Mouse (Mus musculus) stomach, embryonic 15.5 days (tissue): ENCODE measurements around the gene Eps15l1. TPM values are rescaled to one million over a fixed set of nuclear protein-coding genes. Genes with fewer than 3 reads are reported as not detected.

Source experiments
- ATAC-seq: fragments of 200-750 bp; cut with Nextera tagmentation; 2 replicates; pipeline ENCODE4 v1.8.0; 2017; ENCODE audit warnings: low read depth, moderate number of reproducible peaks, moderate TSS enrichment; ENCODE audit not compliant: insufficient read depth, low FRiP score
- H3K27ac ChIP-seq: fragments of 300-500 bp; sonication (generic); 2 replicates; pipeline ENCODE4 v1.5.1; 2015; ENCODE audit warnings: mild to moderate bottlenecking, inconsistent platforms
- H3K27me3 ChIP-seq: fragments of 300-500 bp; sonication (generic); replicated peaks from 2 replicates; pipeline ENCODE4 v1.6.1; 2015; ENCODE audit warnings: inconsistent platforms
- H3K36me3 ChIP-seq: fragments of 300-500 bp; sonication (generic); 2 replicates; pipeline ENCODE4 v1.6.1; 2015; ENCODE audit warnings: inconsistent platforms
- H3K4me1 ChIP-seq: fragments of 300-500 bp; sonication (generic); 2 replicates; pipeline ENCODE4 v1.6.1; 2015; ENCODE audit warnings: inconsistent platforms
- H3K4me2 ChIP-seq: fragments of 300-500 bp; sonication (generic); 2 replicates; pipeline ENCODE4 v1.6.1; 2015; ENCODE audit warnings: mild to moderate bottlenecking, inconsistent platforms
- H3K4me3 ChIP-seq: fragments of 300-500 bp; sonication (generic); replicated peaks from 2 replicates; pipeline ENCODE4 v1.5.1; 2015; ENCODE audit warnings: inconsistent platforms
- H3K9ac ChIP-seq: fragments of 300-500 bp; sonication (generic); 2 replicates; pipeline ENCODE4 v1.6.1; 2015; ENCODE audit warnings: inconsistent platforms
- H3K9me3 ChIP-seq: fragments of 300-500 bp; sonication (generic); 2 replicates; pipeline ENCODE4 v1.6.1; 2016; ENCODE audit warnings: inconsistent platforms
- WGBS: fragments of 180-500 bp; shearing (Covaris S2); methylation state at CpG from one replicate; pipeline ENCODE4 v1.1.7; 2015; 5-methylcytosine and 5-hydroxymethylcytosine counted together
- polyA plus RNA-seq: library from polyadenylated mRNA; unstranded; fragments of >200 nt; fragmentation: Nextera tagmentation; extraction: Ambion mirVana; gene quantifications from 2 replicates; pipeline ENCODE4 v1.2.1, GENCODE M21; 2015

The Eps15l1 gene
- polyA plus RNA-seq, 1 experiment from 2014 or later, result 45.1 TPM

- peaks cover 36% of the 10 kb centered on the region for H3K36me3 ChIP-seq
- no peak for ATAC-seq
- WGBS, result 91% methylated on average over 2 of the region's 2 CpGs
These were observed 56.2 kb downstream of the Eps15l1 start for GRCm38 (mm10) chr8:72365016-72365415.

GRCm38 (mm10) chr8:72363457-72363856 is 57.8 kb downstream of the Eps15l1 start:
- Histone ChIP-seq H3K4me3 (no peak overlapping the region), H3K4me2 (no peak overlapping the region), H3K27me3 (no peaks in the 10 kb centered on the region), H3K9ac (no peak overlapping the region), H3K27ac (no peak overlapping the region), H3K9me3 (no peaks in the 10 kb centered on the region), H3K4me1 (no peaks in the 10 kb centered on the region), H3K36me3 (peaks cover 29% of the 10 kb centered on the region)
- ATAC-seq, result no peak
- WGBS, result 80% methylated on average over 7 of the region's 7 CpGs

More at GRCm38 (mm10) chr8:72365016-72365415, 56.2 kb downstream of the Eps15l1 start:
- Histone ChIP-seq H3K4me1 (no peaks in the 10 kb centered on the region), H3K27me3 (no peaks in the 10 kb centered on the region), H3K4me2 (no peak overlapping the region), H3K4me3 (no peak overlapping the region), H3K27ac (no peak overlapping the region), H3K9ac (no peak overlapping the region), H3K9me3 (no peaks in the 10 kb centered on the region)

- Histone ChIP-seq H3K36me3 (peaks cover 27% of the 10 kb centered on the region), H3K4me1 (no peaks in the 10 kb centered on the region), H3K27me3 (no peaks in the 10 kb centered on the region), H3K9ac (no peak overlapping the region), H3K4me2 (no peak overlapping the region), H3K9me3 (no peaks in the 10 kb centered on the region), H3K4me3 (no peak overlapping the region), H3K27ac (no peak overlapping the region)
- 94% methylated on average over 4 of the region's 4 CpGs for WGBS
- no peak for ATAC-seq
These were observed 58.5 kb downstream of the Eps15l1 start for GRCm38 (mm10) chr8:72362754-72363153.

- Histone ChIP-seq H3K9me3 (no peaks in the 10 kb centered on the region), H3K27ac (no peak overlapping the region), H3K9ac (no peak overlapping the region), H3K4me2 (no peak overlapping the region), H3K4me3 (no peak overlapping the region), H3K36me3 (peaks cover 25% of the 10 kb centered on the region; the same call in 1 of the 2 replicates), H3K4me1 (no peaks in the 10 kb centered on the region), H3K27me3 (no peaks in the 10 kb centered on the region)
- ATAC-seq, result no peak
These were observed 61.1 kb downstream of the Eps15l1 start for GRCm38 (mm10) chr8:72360162-72360561.

- Histone ChIP-seq H3K9ac (no peak overlapping the region), H3K9me3 (no peaks in the 10 kb centered on the region), H3K27ac (no peak overlapping the region), H3K4me1 (no peaks in the 10 kb centered on the region), H3K4me2 (no peak overlapping the region), H3K36me3 (peaks cover 26% of the 10 kb centered on the region; the same call in 1 of the 2 replicates), H3K27me3 (no peaks in the 10 kb centered on the region), H3K4me3 (no peak overlapping the region)
- 81% methylated on average over 3 of the region's 3 CpGs for WGBS
- no peak for ATAC-seq
These were observed 64.7 kb downstream of the Eps15l1 start for GRCm38 (mm10) chr8:72356593-72356992.

GRCm38 (mm10) chr8:72354272-72354671 is 67.0 kb downstream of the Eps15l1 start:
- H3K4me2 ChIP-seq, result no peak overlapping the region
- H3K27ac ChIP-seq, result no peak overlapping the region
- H3K36me3 ChIP-seq, result peaks cover 23% of the 10 kb centered on the region; the same call in 1 of the 2 replicates
- H3K9ac ChIP-seq, result no peak overlapping the region
- H3K27me3 ChIP-seq, result no peaks in the 10 kb centered on the region
- WGBS, result 59% methylated on average over 11 of the region's 11 CpGs
- H3K4me1 ChIP-seq, result no peaks in the 10 kb centered on the region
- ATAC-seq, result 0 out of 2 replicates have a peak, but pooled peaks have one; percentile 44
- H3K4me3 ChIP-seq, result no peak overlapping the region
- H3K9me3 ChIP-seq, result no peaks in the 10 kb centered on the region

- H3K27me3 ChIP-seq, result no peaks in the 10 kb centered on the region
- H3K36me3 ChIP-seq, result peaks cover 19% of the 10 kb centered on the region; the same call in 1 of the 2 replicates
- no peak overlapping the region for H3K27ac ChIP-seq
These were observed 67.6 kb downstream of the Eps15l1 start for GRCm38 (mm10) chr8:72353700-72354045.

GRCm38 (mm10) chr8:72352951-72353699 is 68.1 kb downstream of the Eps15l1 start:
- H3K4me2 ChIP-seq, result no peak overlapping the region
- WGBS, result 77% methylated on average over 8 of the region's 8 CpGs
- no peak overlapping the region for H3K27ac ChIP-seq
- ATAC-seq, result no peak
- H3K36me3 ChIP-seq, result peaks cover 18% of the 10 kb centered on the region; the same call in 1 of the 2 replicates
- H3K4me3 ChIP-seq, result no peak overlapping the region
- H3K27me3 ChIP-seq, result no peaks in the 10 kb centered on the region
- no peaks in the 10 kb centered on the region for H3K9me3 ChIP-seq
- no peak overlapping the region for H3K9ac ChIP-seq
- no peaks in the 10 kb centered on the region for H3K4me1 ChIP-seq

More at GRCm38 (mm10) chr8:72353700-72354045, 67.6 kb downstream of the Eps15l1 start:
- no peak overlapping the region for H3K9ac ChIP-seq
- H3K9me3 ChIP-seq, result no peaks in the 10 kb centered on the region
- H3K4me1 ChIP-seq, result no peaks in the 10 kb centered on the region
- no peak overlapping the region for H3K4me3 ChIP-seq
- H3K4me2 ChIP-seq, result no peak overlapping the region
- WGBS, result 83% methylated on average over 7 of the region's 7 CpGs
- no peak for ATAC-seq

GRCm38 (mm10) chr8:72351405-72352005 is 69.8 kb downstream of the Eps15l1 start:
- 87% methylated on average over 7 of the region's 7 CpGs for WGBS
- Histone ChIP-seq H3K4me1 (no peaks in the 10 kb centered on the region), H3K4me3 (no peak overlapping the region), H3K9ac (no peak overlapping the region), H3K36me3 (peaks cover 12% of the 10 kb centered on the region; the same call in 1 of the 2 replicates), H3K9me3 (no peaks in the 10 kb centered on the region), H3K4me2 (no peak overlapping the region), H3K27ac (no peak overlapping the region), H3K27me3 (no peaks in the 10 kb centered on the region)
- no peak for ATAC-seq

GRCm38 (mm10) chr8:72350727-72351126 is 70.5 kb downstream of the Eps15l1 start:
- WGBS, result 92% methylated on average over 8 of the region's 8 CpGs
- peaks cover 11% of the 10 kb centered on the region; the same call in 1 of the 2 replicates for H3K36me3 ChIP-seq
- H3K27ac ChIP-seq, result no peak overlapping the region
- H3K9me3 ChIP-seq, result no peaks in the 10 kb centered on the region
- H3K4me1 ChIP-seq, result no peaks in the 10 kb centered on the region
- no peak for ATAC-seq
- no peaks in the 10 kb centered on the region for H3K27me3 ChIP-seq
- no peak overlapping the region for H3K9ac ChIP-seq
- H3K4me2 ChIP-seq, result no peak overlapping the region
- H3K4me3 ChIP-seq, result no peak overlapping the region

- no peaks in the 10 kb centered on the region for H3K9me3 ChIP-seq
- no peak overlapping the region for H3K27ac ChIP-seq
- no peak overlapping the region for H3K4me3 ChIP-seq
- no peak overlapping the region for H3K9ac ChIP-seq
- WGBS, result 91% methylated on average over 9 of the region's 9 CpGs
- no peak for ATAC-seq
- no peak overlapping the region for H3K4me2 ChIP-seq
- no peaks in the 10 kb centered on the region for H3K27me3 ChIP-seq
- H3K4me1 ChIP-seq, result no peaks in the 10 kb centered on the region
- H3K36me3 ChIP-seq, result peaks cover 13% of the 10 kb centered on the region; the same call in 1 of the 2 replicates
These were observed 71.4 kb downstream of the Eps15l1 start for GRCm38 (mm10) chr8:72349838-72350237.

GRCm38 (mm10) chr8:72348956-72349355 is 72.3 kb downstream of the Eps15l1 start:
- no peak for ATAC-seq

More at GRCm38 (mm10) chr8:72348956-72349355, 72.3 kb downstream of the Eps15l1 start:
- no peak overlapping the region for H3K4me3 ChIP-seq
- no peaks in the 10 kb centered on the region for H3K4me1 ChIP-seq
- H3K9me3 ChIP-seq, result no peaks in the 10 kb centered on the region
- H3K27me3 ChIP-seq, result no peaks in the 10 kb centered on the region
- H3K36me3 ChIP-seq, result 0 out of 2 replicates have a peak, but pooled peaks cover 12% of the 10 kb centered on the region
- no peak overlapping the region for H3K9ac ChIP-seq
- no peak overlapping the region for H3K4me2 ChIP-seq
- WGBS, result 78% methylated on average over 1 of the region's 1 CpGs
- no peak overlapping the region for H3K27ac ChIP-seq
